Mouse (Mus musculus) E14TG2a.4 (cell line): ENCODE data around the gene Kpna2.

Experiments
- CTCF ChIP-seq: conservative IDR thresholded peaks from 2 replicates; pipeline ENCODE4 v1.5.1; 2014; ENCODE audit warnings: low read length
- NANOG ChIP-seq: IDR thresholded peaks from 2 replicates; pipeline ENCODE4 v1.6.1; 2014; ENCODE audit warnings: borderline replicate concordance, low read length, mixed read lengths
- POU5F1 ChIP-seq: IDR thresholded peaks from 2 replicates; pipeline ENCODE4 v1.6.1; 2014; ENCODE audit warnings: low read length, borderline replicate concordance

- TF ChIP-seq CTCF (no peak), POU5F1 (no peak), NANOG (no peak)
Measured at GRCm38 (mm10) chr11:107022050-107022683, 22.8 kb upstream of the Kpna2 start.
